Mouse (Mus musculus) kidney, embryonic 16.5 days (tissue): ENCODE measurements around the gene Notch3. TPM values are rescaled to one million over a fixed set of nuclear protein-coding genes. Genes with fewer than 3 reads are reported as not detected.

Source experiments
- ATAC-seq: fragments of 200-750 bp; cut with Nextera tagmentation; 2 replicates; pipeline ENCODE4 v1.8.0; 2017; ENCODE audit warnings: moderate TSS enrichment; ENCODE audit not compliant: low FRiP score, low TSS enrichment
- H3K27ac ChIP-seq: fragments of 300-500 bp; sonication (generic); 2 replicates; pipeline ENCODE4 v1.5.1; 2014; ENCODE audit warnings: low read length
- H3K27me3 ChIP-seq: fragments of 300-500 bp; sonication (generic); 2 replicates; pipeline ENCODE4 v1.6.1; 2014; ENCODE audit warnings: low read length, control low read depth, mixed read lengths; ENCODE audit not compliant: insufficient read depth
- H3K36me3 ChIP-seq: fragments of 300-500 bp; sonication (generic); 2 replicates; pipeline ENCODE4 v1.6.1; 2014; ENCODE audit warnings: low read length, control low read depth, mixed read lengths; ENCODE audit not compliant: insufficient read depth
- H3K4me1 ChIP-seq: fragments of 300-500 bp; sonication (generic); 2 replicates; pipeline ENCODE4 v1.6.1; 2014; ENCODE audit warnings: low read length, control low read depth, mixed read lengths; ENCODE audit not compliant: insufficient read depth
- H3K4me2 ChIP-seq: fragments of 300-500 bp; sonication (generic); replicated peaks from 2 replicates; pipeline ENCODE4 v1.6.1; 2014; ENCODE audit warnings: low read depth, low read length
- H3K4me3 ChIP-seq: fragments of 300-500 bp; sonication (generic); 2 replicates; pipeline ENCODE4 v1.5.1; 2014; ENCODE audit warnings: mild to moderate bottlenecking, low read length
- H3K9ac ChIP-seq: fragments of 300-500 bp; sonication (generic); replicated peaks from 2 replicates; pipeline ENCODE4 v1.6.1; 2014; ENCODE audit warnings: low read length
- H3K9me3 ChIP-seq: fragments of 300-500 bp; sonication (generic); 2 replicates; pipeline ENCODE4 v1.6.1; 2016; ENCODE audit warnings: low read length, control low read depth
- WGBS: fragments of 180-500 bp; shearing (Covaris S2); extraction: QIAGEN DNeasy Blood & Tissue Kit; methylation state at CpG from one replicate; pipeline ENCODE4 v1.1.7; 2014; 5-methylcytosine and 5-hydroxymethylcytosine counted together
- polyA plus RNA-seq: library from polyadenylated mRNA; unstranded; fragments of >200 nt; fragmentation: Nextera tagmentation; extraction: Ambion mirVana; gene quantifications from 2 replicates; pipeline ENCODE4 v1.2.1, GENCODE M21; 2015

Gene Notch3
- polyA plus RNA-seq, 1 experiment from 2014 or later = 13.6 TPM

GRCm38 (mm10) chr17:32172485-32172884 lies 5.8 kb upstream of the Notch3 start:
- peak overlapping the region; percentile 0; the same call in 1 of the 2 replicates for H3K27ac ChIP-seq
- no peaks in the 10 kb centered on the region for H3K36me3 ChIP-seq
- no peak overlapping the region for H3K4me3 ChIP-seq
- no peak overlapping the region for H3K9ac ChIP-seq
- no peak overlapping the region for H3K4me2 ChIP-seq
- no peaks in the 10 kb centered on the region for H3K9me3 ChIP-seq
- 82% methylated on average over 2 of the region's 2 CpGs for WGBS
- H3K4me1 ChIP-seq = no peaks in the 10 kb centered on the region
- no peaks in the 10 kb centered on the region for H3K27me3 ChIP-seq
- ATAC-seq = no peak

- H3K4me2 ChIP-seq = no peak overlapping the region
- H3K4me3 ChIP-seq = no peak overlapping the region
- no peak overlapping the region for H3K9ac ChIP-seq
- H3K4me1 ChIP-seq = peaks cover 15% of the 10 kb centered on the region
- no peaks in the 10 kb centered on the region for H3K27me3 ChIP-seq
- WGBS = 69% methylated on average over 4 of the region's 4 CpGs
- H3K27ac ChIP-seq = no peak overlapping the region
- H3K9me3 ChIP-seq = no peaks in the 10 kb centered on the region
- H3K36me3 ChIP-seq = no peaks in the 10 kb centered on the region
- no peak for ATAC-seq
These were observed 3.0 kb upstream of the Notch3 start for GRCm38 (mm10) chr17:32169518-32170225.

GRCm38 (mm10) chr17:32165803-32166595 lies 653 bp downstream of the Notch3 start:
- peak; percentile 41 for ATAC-seq
- Histone ChIP-seq H3K27me3 (no peaks in the 10 kb centered on the region), H3K36me3 (no peaks in the 10 kb centered on the region), H3K4me3 (peak overlapping the region; percentile 70), H3K9ac (peak overlapping the region; percentile 89), H3K4me2 (peak overlapping the region; percentile 81), H3K4me1 (peaks cover 41% of the 10 kb centered on the region), H3K27ac (peak overlapping the region; percentile 91), H3K9me3 (no peaks in the 10 kb centered on the region)
- under 1% methylated on average over 37 of the region's 43 CpGs for WGBS

- Histone ChIP-seq H3K9me3 (no peaks in the 10 kb centered on the region), H3K4me3 (peak overlapping the region; percentile 70), H3K4me1 (peaks cover 41% of the 10 kb centered on the region), H3K4me2 (peak overlapping the region; percentile 81), H3K36me3 (0 out of 2 replicates have a peak, but pooled peaks cover 1% of the 10 kb centered on the region), H3K27me3 (no peaks in the 10 kb centered on the region), H3K9ac (peak overlapping the region; percentile 89), H3K27ac (peak overlapping the region; percentile 91)
- WGBS = 7% methylated on average over 8 of the region's 9 CpGs
- peak; percentile 77 for ATAC-seq
These were observed 1.3 kb downstream of the Notch3 start for GRCm38 (mm10) chr17:32165266-32165802.

- ATAC-seq = no peak
- Histone ChIP-seq H3K4me3 (no peak overlapping the region; the same call in 1 of the 2 replicates), H3K4me1 (peaks cover 41% of the 10 kb centered on the region), H3K9me3 (no peaks in the 10 kb centered on the region), H3K27ac (no peak overlapping the region), H3K36me3 (0 out of 2 replicates have a peak, but pooled peaks cover 4% of the 10 kb centered on the region), H3K27me3 (no peaks in the 10 kb centered on the region), H3K4me2 (peak overlapping the region; percentile 81; the same call in 1 of the 2 replicates), H3K9ac (no peak overlapping the region)
These were observed 1.9 kb downstream of the Notch3 start for GRCm38 (mm10) chr17:32164780-32165179.

- H3K4me1 ChIP-seq = peaks cover 41% of the 10 kb centered on the region
- H3K36me3 ChIP-seq = 0 out of 2 replicates have a peak, but pooled peaks cover 4% of the 10 kb centered on the region
- H3K27me3 ChIP-seq = no peaks in the 10 kb centered on the region
- 0 out of 2 replicates have a peak overlapping the region, but pooled peaks have one; percentile 29 for H3K27ac ChIP-seq
- H3K9ac ChIP-seq = peak overlapping the region; percentile 11
- no peaks in the 10 kb centered on the region for H3K9me3 ChIP-seq
- no peak overlapping the region for H3K4me3 ChIP-seq
- no peak for ATAC-seq
- WGBS = 59% methylated on average over 6 of the region's 6 CpGs
- H3K4me2 ChIP-seq = peak overlapping the region; percentile 21; the same call in 1 of the 2 replicates
These were observed 2.6 kb downstream of the Notch3 start for GRCm38 (mm10) chr17:32163910-32164650.

- Histone ChIP-seq H3K9ac (peak overlapping the region; percentile 65), H3K4me2 (peak overlapping the region; percentile 93), H3K4me3 (peak overlapping the region; percentile 52), H3K9me3 (no peaks in the 10 kb centered on the region), H3K27me3 (no peaks in the 10 kb centered on the region), H3K27ac (peak overlapping the region; percentile 47; the same call in 1 of the 2 replicates), H3K4me1 (peaks cover 41% of the 10 kb centered on the region), H3K36me3 (peaks cover 12% of the 10 kb centered on the region)
- ATAC-seq = peak; percentile 53
- 1% methylated on average over 58 of the region's 58 CpGs for WGBS
These were observed 4.4 kb downstream of the Notch3 start for GRCm38 (mm10) chr17:32162112-32162850.

- 70% methylated on average over 4 of the region's 4 CpGs for WGBS
- H3K4me1 ChIP-seq = peaks cover 36% of the 10 kb centered on the region
- H3K4me2 ChIP-seq = no peak overlapping the region
- no peak for ATAC-seq
- no peak overlapping the region for H3K4me3 ChIP-seq
- no peaks in the 10 kb centered on the region for H3K9me3 ChIP-seq
- H3K27me3 ChIP-seq = no peaks in the 10 kb centered on the region
- H3K9ac ChIP-seq = no peak overlapping the region
- H3K27ac ChIP-seq = no peak overlapping the region
- peaks cover 12% of the 10 kb centered on the region for H3K36me3 ChIP-seq
These were observed 5.8 kb downstream of the Notch3 start for GRCm38 (mm10) chr17:32160882-32161281.

- peaks cover 18% of the 10 kb centered on the region for H3K4me1 ChIP-seq
- H3K4me2 ChIP-seq = no peak overlapping the region
- no peaks in the 10 kb centered on the region for H3K27me3 ChIP-seq
- H3K36me3 ChIP-seq = peaks cover 24% of the 10 kb centered on the region
- H3K9ac ChIP-seq = no peak overlapping the region
- H3K27ac ChIP-seq = no peak overlapping the region
- no peaks in the 10 kb centered on the region for H3K9me3 ChIP-seq
- no peak for ATAC-seq
- H3K4me3 ChIP-seq = no peak overlapping the region
- 91% methylated on average over 13 of the region's 13 CpGs for WGBS
These were observed 7.8 kb downstream of the Notch3 start for GRCm38 (mm10) chr17:32158841-32159240.
